Mouse (Mus musculus) liver, embryonic 14.5 days (tissue): Measurements from ENCODE around the gene Glt8d1.

Source experiments
- CTCF ChIP-seq: IDR thresholded peaks from 2 replicates; pipeline ENCODE4 v1.5.1; 2016; ENCODE audit warnings: antibody characterized with exemption, low read depth, control low read depth
- EP300 ChIP-seq: IDR thresholded peaks from 2 replicates; pipeline ENCODE4 v1.6.1; 2016; ENCODE audit warnings: antibody characterized with exemption, low read depth

GRCm38 (mm10) chr14:30974204-30974603 lies 27.0 kb upstream of the Glt8d1 start:
- TF ChIP-seq CTCF (no peak), EP300 (no peak)
